Mouse (Mus musculus) forebrain, postnatal 0 days (tissue): Measurements from ENCODE around the gene Adap2. TPM values are rescaled to one million over a fixed set of nuclear protein-coding genes. Genes with fewer than 3 reads are reported as not detected.

Experiments used
- ATAC-seq: fragments of 200-750 bp; cut with Nextera tagmentation; 2 replicates; pipeline ENCODE4 v1.8.0; 2017; ENCODE audit warnings: mild to moderate bottlenecking, moderate library complexity
- DNase-seq: peaks from one replicate; pipeline ENCODE4 v3.0.0-alpha.2; 2015
- H3K27ac ChIP-seq: fragments of 300-500 bp; sonication (generic); 2 replicates; pipeline ENCODE4 v1.5.1; 2014; ENCODE audit warnings: low read depth, mild to moderate bottlenecking, antibody characterized with exemption, low read length, moderate library complexity, mixed read lengths
- H3K27me3 ChIP-seq: fragments of 300-500 bp; sonication (generic); 2 replicates; pipeline ENCODE4 v1.6.1; 2014; ENCODE audit warnings: mild to moderate bottlenecking, low read length, mixed read lengths; ENCODE audit not compliant: insufficient read depth
- H3K36me3 ChIP-seq: fragments of 300-500 bp; sonication (generic); 2 replicates; pipeline ENCODE4 v1.6.1; 2014; ENCODE audit warnings: mild to moderate bottlenecking, moderate library complexity; ENCODE audit not compliant: insufficient read depth
- H3K4me1 ChIP-seq: fragments of 300-500 bp; sonication (generic); 2 replicates; pipeline ENCODE4 v1.6.1; 2014; ENCODE audit warnings: antibody characterized with exemption; ENCODE audit not compliant: insufficient read depth
- H3K4me2 ChIP-seq: fragments of 300-500 bp; sonication (generic); 2 replicates; pipeline ENCODE4 v1.6.1; 2014; ENCODE audit warnings: low read depth, mild to moderate bottlenecking, moderate library complexity
- H3K4me3 ChIP-seq: fragments of 300-500 bp; sonication (generic); 2 replicates; pipeline ENCODE4 v1.5.1; 2014; ENCODE audit warnings: low read depth, low read length, mixed read lengths
- H3K9ac ChIP-seq: fragments of 300-500 bp; sonication (generic); 2 replicates; pipeline ENCODE4 v1.6.1; 2014; ENCODE audit warnings: mild to moderate bottlenecking
- H3K9me3 ChIP-seq: fragments of 300-500 bp; sonication (generic); 2 replicates; pipeline ENCODE4 v1.6.1; 2016; ENCODE audit warnings: low read length
- CTCF ChIP-seq: sonication (generic); IDR thresholded peaks from 2 replicates; pipeline ENCODE4 v1.5.1; 2016; ENCODE audit warnings: antibody characterized with exemption, control low read depth, low read depth
- whole genome bisulfite sequencing: fragments of 180-500 bp; shearing (Covaris S2); extraction: QIAGEN DNeasy Blood & Tissue Kit; methylation state at CpG from one replicate; pipeline ENCODE4 v1.1.7; 2014; 5-methylcytosine and 5-hydroxymethylcytosine counted together
- polyA plus RNA-seq: library from polyadenylated mRNA; unstranded; fragments of >200 nt; fragmentation: Nextera tagmentation; extraction: Ambion mirVana; gene quantifications from 2 replicates; pipeline ENCODE4 v1.2.1, GENCODE M21; 2015
- total RNA-seq: library from RNA; depleted of rRNA; stranded (reverse); fragments of >200 nt; gene quantifications from 2 replicates; pipeline ENCODE4 v1.2.3, GENCODE M21; 2014

The Adap2 gene
- total and polyA plus RNA-seq, 2 experiments from 2014 or later, result 3.2 to 4.4 TPM

DNA sequence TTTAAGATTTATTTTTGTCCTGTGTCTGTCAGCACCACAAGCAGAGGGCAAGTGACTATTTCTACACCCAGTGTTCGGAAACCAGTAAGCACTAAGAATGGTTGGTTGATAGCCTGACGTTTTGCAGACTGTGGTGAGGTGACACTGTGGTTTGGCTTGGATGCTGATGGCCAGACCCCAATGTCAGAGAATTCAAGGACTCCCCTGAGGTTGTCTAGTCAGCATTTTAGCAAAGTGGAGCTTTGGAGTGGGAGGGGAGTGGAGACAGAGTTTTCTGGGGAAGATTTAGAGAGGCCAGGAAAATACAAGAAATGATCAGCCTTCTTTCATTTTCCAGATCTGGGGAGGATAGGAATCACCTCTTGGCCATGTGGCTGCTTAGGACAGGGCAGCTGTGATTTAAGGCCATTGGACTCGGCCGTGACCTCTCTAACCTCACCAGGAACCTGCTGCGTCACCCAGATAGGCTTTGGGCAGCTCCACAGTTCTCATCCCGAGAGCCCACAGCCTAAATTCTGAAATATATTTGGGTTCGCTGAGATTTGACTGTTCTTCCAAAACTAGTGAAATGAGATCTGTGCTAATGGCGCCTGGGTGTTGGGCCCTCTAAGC lies 4.4 kb upstream of the Adap2 start:
- Histone ChIP-seq H3K36me3 (no peaks in the 10 kb centered on the region), H3K4me3 (no peak overlapping the region), H3K4me1 (0 out of 2 replicates have a peak, but pooled peaks cover 4% of the 10 kb centered on the region), H3K9me3 (no peaks in the 10 kb centered on the region), H3K27me3 (peaks cover 16% of the 10 kb centered on the region), H3K27ac (no peak overlapping the region), H3K4me2 (no peak overlapping the region), H3K9ac (no peak overlapping the region)
- DNase-seq, result no peak
- TF ChIP-seq CTCF, result no peak
- 89% methylated on average over 8 of the region's 8 CpGs for WGBS
- ATAC-seq, result no peak

DNA sequence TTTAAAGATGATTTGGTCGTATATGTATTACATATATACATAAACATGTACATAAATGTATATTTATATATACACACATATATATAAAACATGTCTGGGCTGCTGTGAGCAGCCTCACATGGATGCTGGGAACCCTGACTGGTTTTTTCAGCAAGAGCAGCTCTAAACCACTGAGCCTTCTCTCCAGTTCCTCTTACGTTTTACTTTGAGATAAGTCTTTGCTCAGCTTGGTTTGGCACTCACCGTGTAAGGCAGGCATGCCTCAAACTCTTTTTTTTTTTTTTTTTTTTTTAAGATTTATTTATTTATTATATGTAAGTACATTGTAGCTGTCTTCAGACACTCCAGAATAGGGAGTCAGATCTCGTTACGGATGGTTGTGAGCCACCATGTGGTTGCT lies 3.3 kb upstream of the Adap2 start:
- H3K4me1 ChIP-seq, result 0 out of 2 replicates have a peak, but pooled peaks cover 4% of the 10 kb centered on the region
- no peaks in the 10 kb centered on the region for H3K36me3 ChIP-seq
- no peak overlapping the region for H3K9ac ChIP-seq
- H3K4me2 ChIP-seq, result no peak overlapping the region
- no peak for DNase-seq
- no peak overlapping the region for H3K4me3 ChIP-seq
- TF ChIP-seq CTCF, result no peak
- WGBS, result 77% methylated on average over 5 of the region's 5 CpGs
- no peak for ATAC-seq
- no peak overlapping the region for H3K27ac ChIP-seq
- peaks cover 24% of the 10 kb centered on the region for H3K27me3 ChIP-seq
- no peaks in the 10 kb centered on the region for H3K9me3 ChIP-seq

DNA sequence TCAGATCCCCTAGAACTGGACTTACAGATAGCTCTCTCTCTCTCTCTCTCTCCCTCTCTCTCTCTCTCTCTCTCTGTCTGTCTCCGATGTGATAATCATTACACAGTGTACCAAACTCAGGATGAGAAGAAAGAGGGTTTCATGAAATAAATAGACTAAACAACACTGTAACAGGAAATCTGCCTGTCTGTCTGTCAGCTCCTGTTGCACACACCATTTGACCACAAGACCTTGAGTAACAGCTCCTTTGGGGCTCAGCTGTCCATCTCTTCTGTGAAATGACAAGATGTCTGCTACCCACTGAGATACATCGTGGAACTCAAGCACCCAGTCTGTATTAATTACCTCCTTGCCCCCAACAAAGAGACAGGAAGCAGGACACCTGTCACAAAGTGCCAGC lies 2.4 kb upstream of the Adap2 start:
- Histone ChIP-seq H3K9ac (no peak overlapping the region), H3K4me3 (no peak overlapping the region), H3K36me3 (no peaks in the 10 kb centered on the region), H3K27me3 (peaks cover 24% of the 10 kb centered on the region), H3K27ac (no peak overlapping the region), H3K4me1 (0 out of 2 replicates have a peak, but pooled peaks cover 4% of the 10 kb centered on the region), H3K9me3 (no peaks in the 10 kb centered on the region), H3K4me2 (no peak overlapping the region)
- WGBS, result 63% methylated on average over 2 of the region's 2 CpGs
- ATAC-seq (no peak), DNase-seq (no peak)
- TF ChIP-seq CTCF, result no peak

DNA sequence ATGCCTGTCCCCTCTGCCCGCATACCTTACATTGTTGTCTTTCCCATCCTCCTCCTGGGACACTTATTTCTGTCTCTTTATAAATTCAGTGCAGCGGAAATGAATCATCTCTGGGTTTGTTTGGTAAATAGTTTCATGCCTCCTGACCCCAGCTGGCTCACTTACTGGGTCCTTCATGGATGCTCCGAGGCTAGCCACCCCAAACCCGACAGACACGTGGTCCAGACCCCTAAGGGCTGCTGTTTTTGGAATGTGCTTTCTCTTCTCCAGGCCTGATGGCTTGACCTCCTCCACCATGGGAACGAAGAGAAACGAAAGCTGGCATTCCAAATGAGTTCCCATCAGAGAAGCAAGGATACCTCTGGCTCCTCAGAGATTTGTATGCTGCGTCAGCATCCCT lies 1.5 kb upstream of the Adap2 start:
- peaks cover 24% of the 10 kb centered on the region for H3K27me3 ChIP-seq
- DNase-seq (no peak), ATAC-seq (no peak)
- no peak overlapping the region for H3K9ac ChIP-seq
- no peak overlapping the region for H3K27ac ChIP-seq
- no peak overlapping the region for H3K4me3 ChIP-seq
- H3K36me3 ChIP-seq, result no peaks in the 10 kb centered on the region
- no peaks in the 10 kb centered on the region for H3K9me3 ChIP-seq
- WGBS, result 85% methylated on average over 8 of the region's 8 CpGs
- 0 out of 2 replicates have a peak, but pooled peaks cover 4% of the 10 kb centered on the region for H3K4me1 ChIP-seq
- no peak overlapping the region for H3K4me2 ChIP-seq
- TF ChIP-seq CTCF, result no peak

DNA sequence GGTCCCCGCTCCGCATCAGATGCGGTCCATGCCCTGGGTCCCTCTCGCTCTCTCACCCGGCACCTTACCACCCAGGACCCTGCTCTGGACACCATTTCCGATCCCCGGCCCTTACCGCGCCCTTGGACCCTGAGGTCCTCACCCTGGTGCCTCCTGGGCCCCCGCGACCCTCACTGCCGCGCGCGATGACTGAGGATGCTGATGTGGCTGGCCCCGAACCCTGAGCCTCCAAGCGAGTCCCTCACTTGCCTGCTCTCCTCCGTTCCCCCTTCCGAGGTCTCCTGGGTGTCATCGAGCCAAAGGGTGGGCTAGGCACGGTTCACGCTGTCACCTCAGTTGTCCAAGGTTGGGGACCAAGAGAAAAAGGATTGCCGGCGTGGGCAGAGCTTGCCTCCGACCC lies 596 bp downstream of the Adap2 start:
- no peak for ATAC-seq

DNA sequence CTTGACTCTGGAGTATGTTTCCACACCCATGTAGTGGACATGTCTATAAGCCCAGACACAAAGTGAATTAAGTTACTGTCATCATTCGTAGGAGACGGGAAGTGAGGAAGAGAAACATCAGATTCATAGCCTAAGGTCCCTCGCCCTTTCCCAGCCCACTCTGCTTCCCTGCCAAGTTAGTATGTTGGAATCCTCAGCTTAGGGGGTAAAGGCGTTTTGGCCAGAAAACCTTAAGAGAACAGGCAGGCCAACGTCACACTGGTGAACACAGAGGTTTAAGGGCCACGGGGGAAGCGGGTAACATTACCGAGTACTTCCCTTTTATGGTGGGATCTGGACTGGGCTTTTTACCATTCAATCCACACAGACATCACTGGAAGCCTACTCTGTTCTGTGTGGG lies 1.6 kb downstream of the Adap2 start:
- Histone ChIP-seq H3K9ac (no peak overlapping the region), H3K27ac (no peak overlapping the region), H3K9me3 (no peaks in the 10 kb centered on the region), H3K4me1 (0 out of 2 replicates have a peak, but pooled peaks cover 4% of the 10 kb centered on the region), H3K27me3 (peaks cover 24% of the 10 kb centered on the region), H3K4me3 (no peak overlapping the region), H3K4me2 (no peak overlapping the region), H3K36me3 (no peaks in the 10 kb centered on the region)
- WGBS, result 87% methylated on average over 8 of the region's 8 CpGs
- DNase-seq, result no peak
- TF ChIP-seq CTCF, result no peak
- no peak for ATAC-seq

More for the DNA sequence above, 596 bp downstream of the Adap2 start:
- H3K9ac ChIP-seq, result peak overlapping the region; percentile 35
- DNase-seq, result no peak
- no peaks in the 10 kb centered on the region for H3K9me3 ChIP-seq
- no peak overlapping the region for H3K27ac ChIP-seq
- H3K4me2 ChIP-seq, result peak overlapping the region; percentile 62
- no peak for TF ChIP-seq CTCF
- 27% methylated on average over 25 of the region's 25 CpGs for WGBS
- H3K36me3 ChIP-seq, result no peaks in the 10 kb centered on the region
- 0 out of 2 replicates have a peak, but pooled peaks cover 4% of the 10 kb centered on the region for H3K4me1 ChIP-seq
- H3K4me3 ChIP-seq, result peak overlapping the region; percentile 41
- H3K27me3 ChIP-seq, result peaks cover 24% of the 10 kb centered on the region

DNA sequence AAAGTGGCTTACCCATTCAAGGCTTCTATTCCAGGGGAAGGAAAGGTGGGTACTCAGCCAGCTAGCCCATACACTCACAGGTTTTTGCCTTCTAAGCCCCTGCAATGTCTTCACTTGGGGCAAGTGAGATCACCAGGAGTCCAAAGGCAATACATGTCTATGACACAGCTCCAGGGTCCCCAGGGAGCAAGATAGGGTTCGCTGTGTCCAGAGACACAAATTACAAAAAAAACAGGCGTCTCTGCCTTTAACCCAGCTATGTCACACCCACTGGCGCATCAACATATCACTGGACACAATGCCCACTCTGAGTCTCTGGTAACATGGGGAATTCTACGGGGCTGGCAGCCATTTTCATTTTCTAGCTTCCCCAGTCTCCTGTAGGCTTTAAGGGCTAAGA lies 2.1 kb downstream of the Adap2 start:
- WGBS, result 85% methylated on average over 4 of the region's 4 CpGs
- H3K9me3 ChIP-seq, result no peaks in the 10 kb centered on the region
- H3K4me3 ChIP-seq, result no peak overlapping the region
- H3K4me2 ChIP-seq, result no peak overlapping the region
- DNase-seq, result no peak
- no peak overlapping the region for H3K27ac ChIP-seq
- H3K4me1 ChIP-seq, result 0 out of 2 replicates have a peak, but pooled peaks cover 4% of the 10 kb centered on the region
- H3K27me3 ChIP-seq, result peaks cover 24% of the 10 kb centered on the region
- H3K9ac ChIP-seq, result no peak overlapping the region
- ATAC-seq, result no peak
- H3K36me3 ChIP-seq, result no peaks in the 10 kb centered on the region
- TF ChIP-seq CTCF, result no peak
